Mouse (Mus musculus) neutrophil, adult 83 days (primary cell): ENCODE results near the gene BC067074. TPM values are rescaled to one million over a fixed set of nuclear protein-coding genes. Genes with fewer than 3 reads are reported as not detected.

Experiments
- total RNA-seq, 2 experiments: library from RNA; stranded (reverse); gene quantifications; one replicate each; pipeline ENCODE4 v1.2.4; 2023

BC067074 gene
- total RNA-seq, result not detected

DNA sequence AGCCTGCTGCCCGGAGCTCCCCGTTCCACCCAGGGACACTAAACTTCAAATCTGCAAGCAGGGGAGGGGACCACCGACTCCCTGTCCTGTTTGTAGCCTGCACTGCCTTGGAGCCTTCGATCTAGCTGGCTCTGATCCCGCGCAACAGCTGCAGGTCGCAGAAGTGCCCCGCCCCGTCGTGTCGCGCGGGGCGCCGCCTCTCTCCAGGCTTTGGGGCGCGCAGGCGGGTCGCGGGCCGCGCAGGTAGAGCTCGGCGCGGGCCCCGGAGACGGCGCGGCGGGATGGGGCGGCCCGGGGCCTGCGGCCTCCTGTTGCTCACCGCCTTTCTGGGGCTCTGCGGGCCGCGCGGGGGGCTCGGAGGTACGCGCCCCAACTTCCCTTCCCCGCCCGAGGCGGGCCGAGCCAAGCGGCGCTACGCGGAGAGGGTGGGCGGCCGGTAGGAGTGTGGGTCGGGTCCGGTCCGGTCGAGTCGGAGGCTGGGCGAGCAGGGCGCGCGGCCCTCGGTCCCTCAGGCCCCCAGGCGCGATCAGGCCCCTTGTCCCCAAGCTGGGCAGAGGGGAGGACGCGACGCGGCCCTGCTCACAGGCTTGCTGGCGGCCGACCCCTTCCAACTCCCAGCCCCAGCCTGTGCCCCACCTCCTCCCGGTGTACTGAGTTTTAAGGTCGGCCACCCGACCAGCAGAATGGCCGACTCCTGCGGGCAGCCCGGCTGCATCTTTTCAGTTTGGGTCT lies at the start of gene BC067074:
TSS of gene BC067074 (plus strand) at position 185 of the 732 bp plus-strand sequence.

Other genes starting within 250 kb of the BC067074 start
- gene Gpx8, start 246.7 kb upstream of the BC067074 start, total RNA-seq, result not detected
- not detected for gene Gzma, start 192.2 kb upstream of the BC067074 start, total RNA-seq
- not detected for gene Esm1, start 83.5 kb upstream of the BC067074 start, total RNA-seq
- gene Gzmk, start 67.3 kb upstream of the BC067074 start, total RNA-seq, result not detected